Mouse (Mus musculus): ENCODE results near the gene Pcnp. TPM values are rescaled to one million over a fixed set of nuclear protein-coding genes. Genes with fewer than 3 reads are reported as not detected.
"Not testable (repeated sequence)": the region's sequence is repeated elsewhere in the genome, so short reads cannot be mapped to it uniquely, and the experiment has no call there.

The Pcnp gene
- polyA plus RNA-seq, 1 experiment from 2014 or later: 64.2 TPM

- H3K27me3 ChIP-seq (ENCODE audit: insufficient read depth, low read length): no peaks in the 10 kb centered on the region
- no peak overlapping the region for H3K4me2 ChIP-seq (ENCODE audit: low read depth, low read length)
- WGBS (ENCODE audit: insufficient replicate concordance): 56% methylated on average over 4 of the region's 4 CpGs
- peak; percentile 67 for TF ChIP-seq CTCF (IDR thresholded peaks at IDR 0.05; ENCODE audit: low read depth)
- no peak for TF ChIP-seq EP300 (IDR thresholded peaks at IDR 0.05; ENCODE audit: low read depth)
- H3K9ac ChIP-seq (replicated peaks): no peak overlapping the region
- peaks cover 8% of the 10 kb centered on the region for H3K36me3 ChIP-seq (replicated peaks; ENCODE audit: insufficient read depth, low read length)
- H3K4me1 ChIP-seq (ENCODE audit: insufficient read depth): peaks cover 4% of the 10 kb centered on the region
- ATAC-seq (no peak), DNase-seq (peak; percentile 47)
- no peak overlapping the region for H3K4me3 ChIP-seq (ENCODE audit: low read depth, low read length)
- H3K27ac ChIP-seq (ENCODE audit: low read depth): no peak overlapping the region
- no peaks in the 10 kb centered on the region for H3K9me3 ChIP-seq (ENCODE audit: low read length)
Measured at GRCm38 (mm10) chr16:55964126-55964949, 65.2 kb downstream of the Pcnp start.

GRCm38 (mm10) chr16:55963068-55963467, 66.5 kb downstream of the Pcnp start:
- H3K27me3 ChIP-seq (ENCODE audit: insufficient read depth, low read length); H3K27ac ChIP-seq (ENCODE audit: low read depth); H3K4me2 ChIP-seq (ENCODE audit: low read depth, low read length); H3K4me3 ChIP-seq (ENCODE audit: low read depth, low read length); H3K4me1 ChIP-seq (ENCODE audit: insufficient read depth); H3K9ac ChIP-seq (replicated peaks); H3K9me3 ChIP-seq (ENCODE audit: low read length); H3K36me3 ChIP-seq (replicated peaks; ENCODE audit: insufficient read depth, low read length); ATAC-seq; DNase-seq: not testable (repeated sequence)
- 89% methylated on average over 6 of the region's 11 CpGs for WGBS (ENCODE audit: insufficient replicate concordance)

Small RNA genes lying within 50 kb of the gene (microRNA-seq; reads per million reads assigned to microRNA genes)
- gene Gm24047: not detected

Other genes with a start within 250 kb of the Pcnp start
- 2.7 and 3.2 TPM in 2 replicates for gene Nfkbiz, start 190.8 kb downstream of the Pcnp start, polyA plus RNA-seq (2015; fragmentation: Nextera tagmentation; extraction: Ambion mirVana)
- 0.22 and 0.31 TPM in 2 replicates for gene Nxpe3, start 134.5 kb downstream of the Pcnp start, polyA plus RNA-seq (2015; fragmentation: Nextera tagmentation; extraction: Ambion mirVana)
- gene Cep97, start 94.9 kb downstream of the Pcnp start, polyA plus RNA-seq (2015; fragmentation: Nextera tagmentation; extraction: Ambion mirVana): 2.4 and 2.7 TPM in 2 replicates
- 446 and 482 TPM in 2 replicates for gene Rpl24, start 63.5 kb downstream of the Pcnp start, polyA plus RNA-seq (2015; fragmentation: Nextera tagmentation; extraction: Ambion mirVana)
- gene Zbtb11, start 55.9 kb downstream of the Pcnp start, polyA plus RNA-seq (2015; fragmentation: Nextera tagmentation; extraction: Ambion mirVana): 5.3 and 6.0 TPM in 2 replicates
- gene Trmt10c, start 8.1 kb upstream of the Pcnp start, polyA plus RNA-seq (2015; fragmentation: Nextera tagmentation; extraction: Ambion mirVana): 15.2 and 15.7 TPM in 2 replicates
- 7.4 and 10.6 TPM in 2 replicates for gene Senp7, start 18.6 kb upstream of the Pcnp start, polyA plus RNA-seq (2015; fragmentation: Nextera tagmentation; extraction: Ambion mirVana)
- 0.06 TPM in 2 replicates for gene Impg2, start 174.6 kb upstream of the Pcnp start, polyA plus RNA-seq (2015; fragmentation: Nextera tagmentation; extraction: Ambion mirVana)

Measured in liver, postnatal 0 days (tissue).